Mouse (Mus musculus) forebrain, embryonic 12.5 days (tissue): Measurements from ENCODE around the gene Hrc. TPM values are rescaled to one million over a fixed set of nuclear protein-coding genes. Genes with fewer than 3 reads are reported as not detected.
A peak's percentile ranks its signal among the peaks of the same experiment; 100 is the strongest.

Experiments
- ATAC-seq: fragments of 200-750 bp; cut with Nextera tagmentation; 2 replicates; pipeline ENCODE4 v1.8.0; 2017; ENCODE audit warnings: moderate TSS enrichment; ENCODE audit not compliant: low FRiP score
- H3K27ac ChIP-seq: fragments of 300-500 bp; sonication (generic); 2 replicates; pipeline ENCODE4 v1.5.1; 2016; ENCODE audit warnings: mild to moderate bottlenecking
- H3K27me3 ChIP-seq: fragments of 300-500 bp; sonication (generic); 2 replicates; pipeline ENCODE4 v1.6.1; 2016; ENCODE audit warnings: mild to moderate bottlenecking
- H3K36me3 ChIP-seq: fragments of 300-500 bp; sonication (generic); replicated peaks from 2 replicates; pipeline ENCODE4 v1.6.1; 2016; ENCODE audit warnings: mild to moderate bottlenecking
- H3K4me1 ChIP-seq: fragments of 300-500 bp; sonication (generic); 2 replicates; pipeline ENCODE4 v1.6.1; 2016
- H3K4me2 ChIP-seq: fragments of 300-500 bp; sonication (generic); 2 replicates; pipeline ENCODE4 v1.6.1; 2016; ENCODE audit warnings: mild to moderate bottlenecking, moderate library complexity
- H3K4me3 ChIP-seq: fragments of 300-500 bp; sonication (generic); replicated peaks from 2 replicates; pipeline ENCODE4 v1.5.1; 2016; ENCODE audit warnings: mild to moderate bottlenecking
- H3K9ac ChIP-seq: fragments of 300-500 bp; sonication (generic); 2 replicates; pipeline ENCODE4 v1.6.1; 2016; ENCODE audit warnings: mild to moderate bottlenecking
- H3K9me3 ChIP-seq: fragments of 300-500 bp; sonication (generic); 2 replicates; pipeline ENCODE4 v1.6.1; 2016
- WGBS: fragments of 180-500 bp; shearing (Covaris S2); methylation state at CpG from one replicate; pipeline ENCODE4 v1.1.7; 2016; 5-methylcytosine and 5-hydroxymethylcytosine counted together
- polyA plus RNA-seq: library from polyadenylated mRNA; unstranded; fragments of >200 nt; fragmentation: Nextera tagmentation; extraction: Ambion mirVana; gene quantifications from 2 replicates; pipeline ENCODE4 v1.2.1, GENCODE M21; 2016

Gene Hrc
- polyA plus RNA-seq, 1 experiment from 2014 or later: 0.20 TPM

GRCm38 (mm10) chr7:45336319-45336718, 1.2 kb downstream of the Hrc start:
- Histone ChIP-seq H3K27me3 (peaks cover 49% of the 10 kb centered on the region), H3K9ac (no peak overlapping the region), H3K9me3 (no peaks in the 10 kb centered on the region), H3K4me1 (peaks cover 62% of the 10 kb centered on the region), H3K4me3 (no peak overlapping the region), H3K4me2 (no peak overlapping the region), H3K36me3 (no peaks in the 10 kb centered on the region), H3K27ac (no peak overlapping the region)
- ATAC-seq: no peak
- WGBS: 83% methylated on average over 4 of the region's 4 CpGs

GRCm38 (mm10) chr7:45337469-45337868, 2.4 kb downstream of the Hrc start:
- ATAC-seq: no peak
- WGBS: 14% methylated on average over 4 of the region's 4 CpGs
- H3K27ac ChIP-seq: no peak overlapping the region
- H3K27me3 ChIP-seq: peaks cover 52% of the 10 kb centered on the region
- H3K4me2 ChIP-seq: no peak overlapping the region
- no peak overlapping the region for H3K9ac ChIP-seq
- H3K9me3 ChIP-seq: no peaks in the 10 kb centered on the region
- no peak overlapping the region for H3K4me3 ChIP-seq
- peaks cover 65% of the 10 kb centered on the region for H3K4me1 ChIP-seq
- no peaks in the 10 kb centered on the region for H3K36me3 ChIP-seq

GRCm38 (mm10) chr7:45338161-45338911, 3.2 kb downstream of the Hrc start:
- H3K4me3 ChIP-seq: peak overlapping the region; percentile 50; the same call in 1 of the 2 replicates
- WGBS: 3% methylated on average over 14 of the region's 14 CpGs
- H3K4me1 ChIP-seq: peaks cover 56% of the 10 kb centered on the region

GRCm38 (mm10) chr7:45339410-45340065, 4.4 kb downstream of the Hrc start:
- peak overlapping the region; percentile 50 for H3K4me3 ChIP-seq
- WGBS: under 1% methylated on average over 39 of the region's 39 CpGs
- H3K9me3 ChIP-seq: no peaks in the 10 kb centered on the region
- H3K4me2 ChIP-seq: peak overlapping the region; percentile 85
- peaks cover 49% of the 10 kb centered on the region for H3K27me3 ChIP-seq
- no peaks in the 10 kb centered on the region for H3K36me3 ChIP-seq
- peaks cover 45% of the 10 kb centered on the region for H3K4me1 ChIP-seq
- ATAC-seq: peak; percentile 84
- peak overlapping the region; percentile 71 for H3K9ac ChIP-seq
- H3K27ac ChIP-seq: peak overlapping the region; percentile 60

More at GRCm38 (mm10) chr7:45338161-45338911, 3.2 kb downstream of the Hrc start:
- Histone ChIP-seq H3K4me2 (peak overlapping the region; percentile 85), H3K9me3 (no peaks in the 10 kb centered on the region), H3K36me3 (no peaks in the 10 kb centered on the region), H3K9ac (no peak overlapping the region), H3K27me3 (peaks cover 54% of the 10 kb centered on the region), H3K27ac (no peak overlapping the region)
- ATAC-seq: peak; percentile 8; the same call in 1 of the 2 replicates

- no peaks in the 10 kb centered on the region; the same call in 1 of the 2 replicates for H3K36me3 ChIP-seq
- no peak for ATAC-seq
- H3K4me1 ChIP-seq: peaks cover 40% of the 10 kb centered on the region
- H3K9ac ChIP-seq: peak overlapping the region; percentile 71
- peak overlapping the region; percentile 50; the same call in 1 of the 2 replicates for H3K27ac ChIP-seq
- H3K27me3 ChIP-seq: peaks cover 43% of the 10 kb centered on the region
- H3K4me2 ChIP-seq: peak overlapping the region; percentile 85
- H3K4me3 ChIP-seq: peak overlapping the region; percentile 50
- WGBS: 1% methylated on average over 11 of the region's 11 CpGs
- H3K9me3 ChIP-seq: no peaks in the 10 kb centered on the region
Observed at GRCm38 (mm10) chr7:45340066-45340442, 5.0 kb downstream of the Hrc start.

- WGBS: 1% methylated on average over 11 of the region's 11 CpGs
Observed at GRCm38 (mm10) chr7:45340669-45341068, 5.6 kb downstream of the Hrc start.

GRCm38 (mm10) chr7:45341303-45341702, 6.2 kb downstream of the Hrc start:
- H3K27me3 ChIP-seq: peaks cover 40% of the 10 kb centered on the region

More at GRCm38 (mm10) chr7:45340669-45341068, 5.6 kb downstream of the Hrc start:
- H3K36me3 ChIP-seq: peaks cover under 1% of the 10 kb centered on the region; the same call in 1 of the 2 replicates
- no peak for ATAC-seq
- peak overlapping the region; percentile 71 for H3K9ac ChIP-seq
- 0 out of 2 replicates have a peak overlapping the region, but pooled peaks have one; percentile 42 for H3K27ac ChIP-seq
- H3K27me3 ChIP-seq: peaks cover 43% of the 10 kb centered on the region
- H3K4me3 ChIP-seq: peak overlapping the region; percentile 50
- no peaks in the 10 kb centered on the region for H3K9me3 ChIP-seq
- H3K4me1 ChIP-seq: peaks cover 40% of the 10 kb centered on the region
- peak overlapping the region; percentile 85 for H3K4me2 ChIP-seq

GRCm38 (mm10) chr7:45342081-45342480, 7.0 kb downstream of the Hrc start:
- H3K9ac ChIP-seq: no peak overlapping the region
- H3K4me3 ChIP-seq: no peak overlapping the region
- peaks cover 40% of the 10 kb centered on the region for H3K4me1 ChIP-seq
- H3K36me3 ChIP-seq: peaks cover 12% of the 10 kb centered on the region
- H3K9me3 ChIP-seq: no peaks in the 10 kb centered on the region
- no peak overlapping the region for H3K4me2 ChIP-seq
- no peak for ATAC-seq
- WGBS: 92% methylated on average over 11 of the region's 11 CpGs
- peaks cover 32% of the 10 kb centered on the region for H3K27me3 ChIP-seq
- H3K27ac ChIP-seq: no peak overlapping the region

More at GRCm38 (mm10) chr7:45341303-45341702, 6.2 kb downstream of the Hrc start:
- 6% methylated on average over 8 of the region's 8 CpGs for WGBS
- H3K9me3 ChIP-seq: no peaks in the 10 kb centered on the region
- no peak overlapping the region for H3K27ac ChIP-seq
- H3K4me3 ChIP-seq: no peak overlapping the region
- ATAC-seq: no peak
- H3K4me2 ChIP-seq: peak overlapping the region; percentile 85
- no peak overlapping the region for H3K9ac ChIP-seq
- peaks cover 6% of the 10 kb centered on the region for H3K36me3 ChIP-seq
- H3K4me1 ChIP-seq: peaks cover 40% of the 10 kb centered on the region

- no peak overlapping the region for H3K27ac ChIP-seq
- no peak overlapping the region for H3K4me2 ChIP-seq
- H3K9me3 ChIP-seq: no peaks in the 10 kb centered on the region
- peaks cover 31% of the 10 kb centered on the region for H3K4me1 ChIP-seq
- no peak overlapping the region for H3K4me3 ChIP-seq
- 36% methylated on average over 13 of the region's 13 CpGs for WGBS
- H3K9ac ChIP-seq: no peak overlapping the region
- peaks cover 24% of the 10 kb centered on the region for H3K36me3 ChIP-seq
- peaks cover 20% of the 10 kb centered on the region; the same call in 1 of the 2 replicates for H3K27me3 ChIP-seq
- no peak for ATAC-seq
Observed at GRCm38 (mm10) chr7:45343543-45343942, 8.5 kb downstream of the Hrc start.

GRCm38 (mm10) chr7:45346905-45347304, 11.8 kb downstream of the Hrc start:
- Histone ChIP-seq H3K4me1 (no peaks in the 10 kb centered on the region), H3K4me3 (no peak overlapping the region), H3K27ac (no peak overlapping the region), H3K4me2 (no peak overlapping the region), H3K36me3 (peaks cover 47% of the 10 kb centered on the region), H3K9me3 (no peaks in the 10 kb centered on the region), H3K9ac (no peak overlapping the region), H3K27me3 (0 out of 2 replicates have a peak, but pooled peaks cover 8% of the 10 kb centered on the region)
- no peak for ATAC-seq
- WGBS: 79% methylated on average over 13 of the region's 13 CpGs

- H3K36me3 ChIP-seq: peaks cover 76% of the 10 kb centered on the region
- no peak for ATAC-seq
- 19% methylated on average over 5 of the region's 5 CpGs for WGBS
- H3K27me3 ChIP-seq: no peaks in the 10 kb centered on the region; the same call in 1 of the 2 replicates
- H3K4me3 ChIP-seq: no peak overlapping the region
- H3K9me3 ChIP-seq: no peaks in the 10 kb centered on the region
- H3K4me1 ChIP-seq: no peaks in the 10 kb centered on the region
- H3K27ac ChIP-seq: no peak overlapping the region
- H3K4me2 ChIP-seq: no peak overlapping the region
- no peak overlapping the region for H3K9ac ChIP-seq
Observed at GRCm38 (mm10) chr7:45353041-45353440, 18.0 kb downstream of the Hrc start.

GRCm38 (mm10) chr7:45355318-45356020, 20.4 kb downstream of the Hrc start:
- WGBS: 80% methylated on average over 15 of the region's 15 CpGs
- H3K27me3 ChIP-seq: peaks cover 7% of the 10 kb centered on the region; the same call in 1 of the 2 replicates
- H3K27ac ChIP-seq: no peak overlapping the region
- no peaks in the 10 kb centered on the region for H3K9me3 ChIP-seq
- H3K9ac ChIP-seq: no peak overlapping the region
- H3K4me2 ChIP-seq: no peak overlapping the region
- H3K4me1 ChIP-seq: no peaks in the 10 kb centered on the region
- ATAC-seq: no peak
- peaks cover 66% of the 10 kb centered on the region for H3K36me3 ChIP-seq
- H3K4me3 ChIP-seq: no peak overlapping the region
